Mouse (Mus musculus) heart, embryonic 16.5 days (tissue): ENCODE measurements around the gene Gm20388. TPM values are rescaled to one million over a fixed set of nuclear protein-coding genes. Genes with fewer than 3 reads are reported as not detected.

Experiments
- ATAC-seq: fragments of 200-750 bp; cut with Nextera tagmentation; replicated peaks from 2 replicates; pipeline ENCODE4 v1.8.0; 2017; ENCODE audit warnings: moderate number of reproducible peaks; ENCODE audit not compliant: insufficient read depth, low FRiP score; ENCODE audit errors: extremely low read depth
- H3K27ac ChIP-seq: fragments of 300-500 bp; sonication (generic); 2 replicates; pipeline ENCODE4 v1.5.1; 2014; ENCODE audit warnings: mild to moderate bottlenecking, low read length, control low read depth, moderate library complexity
- H3K27me3 ChIP-seq: fragments of 300-500 bp; sonication (generic); 2 replicates; pipeline ENCODE4 v1.6.1; 2014; ENCODE audit warnings: low read length, mixed read lengths; ENCODE audit not compliant: control insufficient read depth, insufficient read depth
- H3K36me3 ChIP-seq: fragments of 300-500 bp; sonication (generic); 2 replicates; pipeline ENCODE4 v1.6.1; 2014; ENCODE audit not compliant: control insufficient read depth, insufficient read depth
- H3K4me1 ChIP-seq: fragments of 300-500 bp; sonication (generic); 2 replicates; pipeline ENCODE4 v1.6.1; 2014; ENCODE audit warnings: low read length, mixed read lengths; ENCODE audit not compliant: control insufficient read depth, insufficient read depth
- H3K4me2 ChIP-seq: fragments of 300-500 bp; sonication (generic); 2 replicates; pipeline ENCODE4 v1.6.1; 2014; ENCODE audit warnings: low read depth, mild to moderate bottlenecking, control low read depth, low read length
- H3K4me3 ChIP-seq: fragments of 300-500 bp; sonication (generic); 2 replicates; pipeline ENCODE4 v1.5.1; 2014; ENCODE audit warnings: mild to moderate bottlenecking, control low read depth, low read length
- H3K9ac ChIP-seq: fragments of 300-500 bp; sonication (generic); 2 replicates; pipeline ENCODE4 v1.6.1; 2014; ENCODE audit warnings: low read length, control low read depth
- H3K9me3 ChIP-seq: fragments of 300-500 bp; sonication (generic); replicated peaks from 2 replicates; pipeline ENCODE4 v1.6.1; 2016; ENCODE audit warnings: low read length; ENCODE audit not compliant: control insufficient read depth
- WGBS: fragments of 180-500 bp; shearing (Covaris S2); extraction: QIAGEN DNeasy Blood & Tissue Kit; methylation state at CpG from one replicate; pipeline ENCODE4 v1.1.7; 2014; 5-methylcytosine and 5-hydroxymethylcytosine counted together
- polyA plus RNA-seq: library from polyadenylated mRNA; unstranded; fragments of >200 nt; fragmentation: Nextera tagmentation; extraction: Ambion mirVana; gene quantifications from 2 replicates; pipeline ENCODE4 v1.2.1, GENCODE M21; 2015

Gm20388 gene
- polyA plus RNA-seq, 1 experiment from 2014 or later = 4.5 TPM

DNA sequence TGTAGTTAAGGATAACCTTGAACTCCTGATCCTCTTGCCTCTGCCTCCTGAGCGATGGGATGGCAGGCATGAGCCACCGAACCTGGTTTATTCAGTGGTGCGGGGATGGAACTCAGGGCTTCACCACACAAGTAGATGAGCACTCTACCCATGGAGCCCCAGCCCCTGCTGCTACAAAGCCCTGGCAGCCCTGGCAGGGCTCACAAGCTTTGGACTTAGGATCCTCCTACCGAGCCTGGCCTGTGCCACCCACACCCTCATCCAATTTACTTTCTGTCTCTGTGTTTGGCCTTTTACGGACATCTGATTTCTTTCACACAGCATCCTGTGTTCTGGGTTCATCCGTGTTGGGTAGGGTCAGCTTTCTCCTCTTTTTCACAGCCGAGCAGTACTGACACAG is 406.1 kb downstream of the Gm20388 start:
- ATAC-seq = no peak
- H3K4me2 ChIP-seq = no peak overlapping the region
- 91% methylated on average over 7 of the region's 7 CpGs for WGBS

GRCm38 (mm10) chr8:120317118-120317824 is 406.6 kb downstream of the Gm20388 start:
- Histone ChIP-seq H3K4me3 (no peak overlapping the region), H3K27ac (no peak overlapping the region), H3K9me3 (no peaks in the 10 kb centered on the region), H3K27me3 (no peaks in the 10 kb centered on the region), H3K36me3 (no peaks in the 10 kb centered on the region), H3K9ac (no peak overlapping the region), H3K4me1 (no peaks in the 10 kb centered on the region; the same call in 1 of the 2 replicates), H3K4me2 (no peak overlapping the region)
- WGBS = 87% methylated on average over 21 of the region's 21 CpGs
- ATAC-seq = no peak

More for the DNA sequence above, 406.1 kb downstream of the Gm20388 start:
- Histone ChIP-seq H3K4me3 (no peak overlapping the region), H3K4me1 (no peaks in the 10 kb centered on the region), H3K27me3 (no peaks in the 10 kb centered on the region), H3K9me3 (no peaks in the 10 kb centered on the region), H3K36me3 (no peaks in the 10 kb centered on the region), H3K27ac (no peak overlapping the region), H3K9ac (no peak overlapping the region)

DNA sequence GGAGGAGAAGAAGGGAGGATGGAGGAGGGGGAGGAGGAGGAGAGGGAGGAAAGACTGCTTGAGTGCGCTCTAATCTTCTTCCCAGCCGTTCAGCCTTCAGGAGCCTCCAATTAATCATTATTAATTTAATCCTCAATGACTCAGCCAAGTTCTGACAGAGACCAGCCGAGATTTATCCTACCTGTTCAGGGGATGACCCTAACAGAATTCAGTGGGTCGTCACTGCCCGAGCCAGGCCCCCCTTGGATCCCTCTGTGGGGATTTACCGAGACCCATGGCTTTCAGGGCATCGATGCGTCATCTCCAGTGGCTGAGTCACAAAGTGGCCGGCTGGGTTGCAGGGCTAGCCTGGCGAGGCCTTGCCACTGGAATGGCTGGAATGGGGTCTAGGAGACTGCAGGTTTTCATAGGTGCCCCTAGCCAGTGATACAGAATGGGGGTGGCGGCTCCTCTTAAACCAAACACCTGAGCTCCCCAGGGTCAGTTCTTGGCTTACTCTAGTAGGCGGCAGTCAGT is 407.9 kb downstream of the Gm20388 start:
- no peak overlapping the region for H3K4me3 ChIP-seq
- no peak overlapping the region for H3K9ac ChIP-seq
- H3K27me3 ChIP-seq = no peaks in the 10 kb centered on the region
- 77% methylated on average over 12 of the region's 12 CpGs for WGBS
- peaks cover 11% of the 10 kb centered on the region for H3K4me1 ChIP-seq
- no peak for ATAC-seq
- H3K27ac ChIP-seq = no peak overlapping the region
- no peak overlapping the region for H3K4me2 ChIP-seq
- no peaks in the 10 kb centered on the region for H3K36me3 ChIP-seq
- H3K9me3 ChIP-seq = no peaks in the 10 kb centered on the region

- no peaks in the 10 kb centered on the region for H3K9me3 ChIP-seq
- no peak overlapping the region for H3K27ac ChIP-seq
- H3K4me3 ChIP-seq = no peak overlapping the region
- peaks cover 14% of the 10 kb centered on the region for H3K4me1 ChIP-seq
- H3K4me2 ChIP-seq = no peak overlapping the region
- no peaks in the 10 kb centered on the region for H3K27me3 ChIP-seq
- H3K36me3 ChIP-seq = no peaks in the 10 kb centered on the region
- no peak overlapping the region for H3K9ac ChIP-seq
- 0 out of 2 replicates have a peak, but pooled peaks have one; percentile 8 for ATAC-seq
- 17% methylated on average over 7 of the region's 7 CpGs for WGBS
Measured at GRCm38 (mm10) chr8:120319449-120319848, 408.8 kb downstream of the Gm20388 start.

DNA sequence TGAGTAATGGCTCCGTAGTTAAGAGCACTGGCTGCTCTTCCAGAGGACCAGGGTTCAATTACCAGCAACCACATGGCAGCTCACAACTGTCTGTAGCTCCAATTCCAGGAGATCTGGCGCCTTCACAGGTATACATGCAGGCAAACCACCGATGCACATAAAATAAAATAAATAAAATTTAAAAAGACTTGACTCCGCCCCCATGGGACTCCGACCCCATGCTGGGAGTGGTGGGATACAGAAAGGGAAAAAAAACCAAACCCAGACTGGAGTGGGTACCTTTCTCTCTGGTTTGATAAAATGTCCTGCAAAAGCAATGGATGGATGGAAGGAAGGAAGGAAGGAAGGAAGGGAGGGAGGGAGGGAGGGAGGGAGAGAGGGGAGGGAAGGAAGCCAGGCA is 409.5 kb downstream of the Gm20388 start:
- no peak overlapping the region for H3K9ac ChIP-seq
- ATAC-seq = no peak
- H3K4me1 ChIP-seq = peaks cover 14% of the 10 kb centered on the region
- H3K36me3 ChIP-seq = no peaks in the 10 kb centered on the region
- H3K27ac ChIP-seq = no peak overlapping the region
- H3K9me3 ChIP-seq = no peaks in the 10 kb centered on the region
- H3K27me3 ChIP-seq = no peaks in the 10 kb centered on the region
- WGBS = 86% methylated on average over 5 of the region's 5 CpGs
- no peak overlapping the region for H3K4me3 ChIP-seq
- H3K4me2 ChIP-seq = no peak overlapping the region

GRCm38 (mm10) chr8:120321724-120322123 is 411.1 kb downstream of the Gm20388 start:
- H3K4me3 ChIP-seq = no peak overlapping the region
- H3K27me3 ChIP-seq = no peaks in the 10 kb centered on the region
- no peak overlapping the region for H3K9ac ChIP-seq
- ATAC-seq = no peak
- H3K4me1 ChIP-seq = peaks cover 14% of the 10 kb centered on the region
- H3K27ac ChIP-seq = no peak overlapping the region
- no peak overlapping the region for H3K4me2 ChIP-seq
- H3K36me3 ChIP-seq = no peaks in the 10 kb centered on the region
- WGBS = 54% methylated on average over 6 of the region's 6 CpGs
- H3K9me3 ChIP-seq = no peaks in the 10 kb centered on the region

DNA sequence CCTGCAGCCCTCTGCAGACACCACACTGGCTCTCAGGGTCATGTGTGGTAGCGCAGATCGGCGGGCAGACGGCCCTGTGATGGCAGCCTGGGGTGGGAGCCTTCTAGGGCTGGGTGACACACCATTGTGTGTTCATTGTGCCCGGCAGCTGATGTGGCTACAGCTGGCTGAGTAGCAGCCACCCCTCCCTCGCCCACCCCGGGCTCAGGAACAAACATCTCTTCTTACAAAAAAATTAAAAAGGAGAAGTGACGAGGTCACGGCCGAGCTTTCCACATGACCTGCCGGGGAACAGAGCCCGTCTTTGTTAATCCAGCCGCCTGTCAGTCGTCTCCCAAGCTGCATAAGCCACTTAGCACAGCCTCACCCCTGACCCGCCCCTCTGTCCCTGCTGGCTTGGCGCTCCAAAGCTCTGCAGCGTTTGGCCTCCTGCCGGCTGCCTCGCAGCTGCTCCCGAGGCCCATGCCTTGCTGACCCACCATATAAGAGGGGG is 412.4 kb downstream of the Gm20388 start:
- no peaks in the 10 kb centered on the region for H3K27me3 ChIP-seq
- H3K9ac ChIP-seq = peak overlapping the region; percentile 15
- peaks cover 14% of the 10 kb centered on the region for H3K4me1 ChIP-seq
- WGBS = 14% methylated on average over 20 of the region's 20 CpGs
- no peaks in the 10 kb centered on the region for H3K9me3 ChIP-seq
- H3K36me3 ChIP-seq = no peaks in the 10 kb centered on the region
- H3K4me2 ChIP-seq = peak overlapping the region; percentile 26; the same call in 1 of the 2 replicates
- ATAC-seq = peak; percentile 39; the same call in 1 of the 2 replicates
- H3K27ac ChIP-seq = no peak overlapping the region
- no peak overlapping the region for H3K4me3 ChIP-seq

- Histone ChIP-seq H3K4me3 (no peak overlapping the region), H3K27ac (no peak overlapping the region), H3K9ac (no peak overlapping the region), H3K9me3 (no peaks in the 10 kb centered on the region), H3K4me1 (peaks cover 18% of the 10 kb centered on the region), H3K36me3 (no peaks in the 10 kb centered on the region), H3K4me2 (no peak overlapping the region), H3K27me3 (no peaks in the 10 kb centered on the region)
- WGBS = 55% methylated on average over 3 of the region's 3 CpGs
- no peak for ATAC-seq
Measured at GRCm38 (mm10) chr8:120324555-120324954, 413.9 kb downstream of the Gm20388 start.

- H3K36me3 ChIP-seq = no peaks in the 10 kb centered on the region
- H3K4me2 ChIP-seq = no peak overlapping the region
- WGBS = 67% methylated on average over 5 of the region's 5 CpGs
- peaks cover 18% of the 10 kb centered on the region for H3K4me1 ChIP-seq
- no peaks in the 10 kb centered on the region for H3K9me3 ChIP-seq
- no peak overlapping the region for H3K4me3 ChIP-seq
- ATAC-seq = no peak
- H3K27ac ChIP-seq = no peak overlapping the region
- H3K27me3 ChIP-seq = no peaks in the 10 kb centered on the region
- no peak overlapping the region for H3K9ac ChIP-seq
Measured at GRCm38 (mm10) chr8:120325172-120325767, 414.6 kb downstream of the Gm20388 start.
